Mouse (Mus musculus): ENCODE measurements around the gene Rxra. TPM values are rescaled to one million over a fixed set of nuclear protein-coding genes. Genes with fewer than 3 reads are reported as not detected.

Rxra gene
- polyA plus RNA-seq, 2 experiments from 2014 or later = 7.7 to 11.7 TPM

Other genes starting within 250 kb of the Rxra start
- gene Vav2, start 249.4 kb upstream of the Rxra start, polyA plus RNA-seq (2017; shearing (Covaris generic)) = 1 to 10 TPM; 5.8 to 8.3 TPM
- gene Brd3os, start 234.1 kb upstream of the Rxra start, polyA plus RNA-seq (2017; shearing (Covaris generic)) = under 1 TPM in 1 of 2 experiments, not detected in 1; 0.33 TPM
- 10 to 100 TPM; 27.7 to 43.4 TPM for gene Brd3, start 168.8 kb upstream of the Rxra start, polyA plus RNA-seq (2017; shearing (Covaris generic))
- gene Wdr5, start 161.3 kb upstream of the Rxra start, polyA plus RNA-seq (2017; shearing (Covaris generic)) = 10 to 100 TPM in 1 of 2 experiments, 1 to 10 TPM in 1; 9.2 to 14.3 TPM
- not detected for gene Col5a1, start 210.0 kb downstream of the Rxra start, polyA plus RNA-seq (2017; shearing (Covaris generic))

Data from activated CD4-positive, CD25-positive, alpha-beta regulatory T cell, adult 4 months (primary cell).